Mouse (Mus musculus) heart, postnatal 0 days (tissue): ENCODE results near the gene Rabepk. TPM values are rescaled to one million over a fixed set of nuclear protein-coding genes. Genes with fewer than 3 reads are reported as not detected.

Experiments
- ATAC-seq: fragments of 200-750 bp; cut with Nextera tagmentation; 2 replicates; pipeline ENCODE4 v1.8.0; 2017; ENCODE audit warnings: low read depth, moderate number of reproducible peaks, moderate library complexity; ENCODE audit not compliant: insufficient read depth
- DNase-seq: peaks from one replicate; pipeline ENCODE4 v3.0.0-alpha.2; 2016; ENCODE audit warnings: low spot score
- H3K27ac ChIP-seq: fragments of 300-500 bp; sonication (generic); 2 replicates; pipeline ENCODE4 v1.5.1; 2014; ENCODE audit warnings: low read depth, mild to moderate bottlenecking
- H3K27me3 ChIP-seq: fragments of 300-500 bp; sonication (generic); 2 replicates; pipeline ENCODE4 v1.6.1; 2014; ENCODE audit warnings: low read length, mixed read lengths; ENCODE audit not compliant: control insufficient read depth, insufficient read depth
- H3K36me3 ChIP-seq: fragments of 300-500 bp; sonication (generic); replicated peaks from 2 replicates; pipeline ENCODE4 v1.6.1; 2014; ENCODE audit warnings: low read length, mixed read lengths; ENCODE audit not compliant: control insufficient read depth, insufficient read depth
- H3K4me1 ChIP-seq: fragments of 300-500 bp; sonication (generic); 2 replicates; pipeline ENCODE4 v1.6.1; 2014; ENCODE audit warnings: antibody characterized with exemption; ENCODE audit not compliant: control insufficient read depth, insufficient read depth
- H3K4me2 ChIP-seq: fragments of 300-500 bp; sonication (generic); 2 replicates; pipeline ENCODE4 v1.6.1; 2014; ENCODE audit warnings: low read depth, mild to moderate bottlenecking, low read length, moderate library complexity
- H3K4me3 ChIP-seq: fragments of 300-500 bp; sonication (generic); 2 replicates; pipeline ENCODE4 v1.5.1; 2014; ENCODE audit warnings: low read depth, low read length
- H3K9ac ChIP-seq: fragments of 300-500 bp; sonication (generic); replicated peaks from 2 replicates; pipeline ENCODE4 v1.6.1; 2014; ENCODE audit warnings: low read depth, low read length, mixed read lengths
- H3K9me3 ChIP-seq: fragments of 300-500 bp; sonication (generic); replicated peaks from 2 replicates; pipeline ENCODE4 v1.6.1; 2016; ENCODE audit warnings: low read length; ENCODE audit not compliant: control insufficient read depth
- CTCF ChIP-seq: IDR thresholded peaks from 2 replicates; pipeline ENCODE4 v1.5.1; 2016; ENCODE audit warnings: antibody characterized with exemption, control low read depth, low read depth
- EP300 ChIP-seq: IDR thresholded peaks from 2 replicates; pipeline ENCODE4 v1.6.1; 2016; ENCODE audit warnings: antibody characterized with exemption, low read depth
- WGBS: fragments of 180-500 bp; shearing (Covaris S2); extraction: QIAGEN DNeasy Blood & Tissue Kit; methylation state at CpG from one replicate; pipeline ENCODE4 v1.1.7; 2014; 5-methylcytosine and 5-hydroxymethylcytosine counted together
- polyA plus RNA-seq: library from polyadenylated mRNA; unstranded; fragments of >200 nt; fragmentation: Nextera tagmentation; extraction: Ambion mirVana; gene quantifications from 2 replicates; pipeline ENCODE4 v1.2.1, GENCODE M21; 2015
- total RNA-seq: library from RNA; depleted of rRNA; stranded (reverse); fragments of >200 nt; gene quantifications from 2 replicates; pipeline ENCODE4 v1.2.3, GENCODE M21; 2014; ENCODE audit warnings: low replicate concordance

The Rabepk gene
- total and polyA plus RNA-seq, 2 experiments from 2014 or later: 22.1 to 31.0 TPM

DNA sequence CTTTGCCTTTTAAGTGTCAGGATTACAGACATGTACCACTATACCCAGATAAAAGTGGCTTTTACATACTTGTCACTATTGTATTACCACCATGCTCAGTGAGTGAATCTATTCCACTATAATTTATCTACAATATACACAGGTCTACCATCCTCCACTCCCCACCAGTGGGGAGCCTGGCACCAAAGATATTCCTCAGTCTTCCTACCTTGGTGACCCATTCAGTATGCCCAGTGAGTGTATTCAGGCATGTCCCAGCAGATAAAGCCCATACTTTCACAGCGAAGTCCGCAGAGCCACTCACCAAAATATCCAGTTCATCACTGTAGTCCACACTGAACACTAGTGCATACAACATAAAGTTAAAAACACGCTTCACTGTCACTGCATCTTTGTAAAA, 11.1 kb upstream of the Rabepk start:
- no peak overlapping the region for H3K4me2 ChIP-seq
- H3K27ac ChIP-seq: no peak overlapping the region
- TF ChIP-seq EP300 (no peak), CTCF (no peak)
- no peaks in the 10 kb centered on the region for H3K27me3 ChIP-seq
- ATAC-seq: no peak
- DNase-seq: no peak
- no peak overlapping the region for H3K4me3 ChIP-seq
- H3K9ac ChIP-seq: no peak overlapping the region
- whole genome bisulfite sequencing: 91% methylated on average over 3 of the region's 3 CpGs
- H3K4me1 ChIP-seq: no peaks in the 10 kb centered on the region
- peaks cover 69% of the 10 kb centered on the region for H3K36me3 ChIP-seq
- no peaks in the 10 kb centered on the region for H3K9me3 ChIP-seq

DNA sequence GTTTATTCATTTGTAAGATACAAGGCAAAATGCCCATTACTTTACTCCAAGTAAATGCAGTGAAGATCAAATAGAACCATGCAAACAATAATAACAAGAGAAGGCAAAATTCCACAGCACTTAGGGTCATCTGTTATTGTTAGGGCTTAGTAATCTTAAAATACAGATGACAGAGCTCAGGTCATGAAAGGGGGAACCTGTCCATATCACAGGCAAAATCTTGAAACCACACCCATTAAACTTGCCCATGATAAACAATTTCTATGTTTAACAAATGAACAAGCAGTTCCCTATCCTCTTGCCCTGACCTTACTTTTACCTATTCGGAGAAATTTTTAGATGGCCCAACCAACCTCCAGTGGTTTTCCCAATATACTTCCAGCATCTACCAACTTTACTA, 9.9 kb upstream of the Rabepk start:
- Histone ChIP-seq H3K27ac (no peak overlapping the region), H3K4me1 (peaks cover 4% of the 10 kb centered on the region; the same call in 1 of the 2 replicates), H3K4me2 (no peak overlapping the region), H3K27me3 (no peaks in the 10 kb centered on the region), H3K36me3 (peaks cover 62% of the 10 kb centered on the region), H3K9me3 (no peaks in the 10 kb centered on the region), H3K9ac (no peak overlapping the region), H3K4me3 (no peak overlapping the region)
- no peak for TF ChIP-seq EP300
- no peak for TF ChIP-seq CTCF
- DNase-seq (no peak), ATAC-seq (no peak)
- 89% methylated on average over 1 of the region's 1 CpGs for WGBS

DNA sequence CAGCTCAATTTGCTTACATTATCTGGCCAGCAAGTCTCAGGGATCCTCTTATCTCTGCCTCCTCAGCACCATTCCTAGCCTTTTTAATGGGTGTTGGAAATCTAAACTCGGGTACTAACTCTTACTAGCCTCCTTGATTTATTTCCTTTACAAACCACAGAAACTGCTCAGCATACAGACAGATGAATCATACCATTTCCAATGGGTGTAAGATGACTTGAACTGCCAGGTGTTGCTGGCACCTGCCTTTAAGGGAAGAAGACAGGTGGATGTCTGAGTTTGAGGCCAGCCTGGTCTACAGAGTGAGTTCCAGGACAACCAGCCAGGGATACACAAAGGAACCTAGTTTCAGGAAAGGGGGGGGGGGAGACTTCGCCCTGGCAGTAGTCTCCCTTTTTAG, 8.3 kb upstream of the Rabepk start:
- Histone ChIP-seq H3K4me1 (peaks cover 15% of the 10 kb centered on the region), H3K9me3 (no peaks in the 10 kb centered on the region), H3K4me2 (no peak overlapping the region), H3K27me3 (no peaks in the 10 kb centered on the region), H3K36me3 (peaks cover 48% of the 10 kb centered on the region), H3K9ac (no peak overlapping the region), H3K4me3 (no peak overlapping the region), H3K27ac (no peak overlapping the region)
- 74% methylated on average over 2 of the region's 2 CpGs for WGBS
- ATAC-seq (no peak), DNase-seq (no peak)
- TF ChIP-seq CTCF (no peak), EP300 (no peak)

DNA sequence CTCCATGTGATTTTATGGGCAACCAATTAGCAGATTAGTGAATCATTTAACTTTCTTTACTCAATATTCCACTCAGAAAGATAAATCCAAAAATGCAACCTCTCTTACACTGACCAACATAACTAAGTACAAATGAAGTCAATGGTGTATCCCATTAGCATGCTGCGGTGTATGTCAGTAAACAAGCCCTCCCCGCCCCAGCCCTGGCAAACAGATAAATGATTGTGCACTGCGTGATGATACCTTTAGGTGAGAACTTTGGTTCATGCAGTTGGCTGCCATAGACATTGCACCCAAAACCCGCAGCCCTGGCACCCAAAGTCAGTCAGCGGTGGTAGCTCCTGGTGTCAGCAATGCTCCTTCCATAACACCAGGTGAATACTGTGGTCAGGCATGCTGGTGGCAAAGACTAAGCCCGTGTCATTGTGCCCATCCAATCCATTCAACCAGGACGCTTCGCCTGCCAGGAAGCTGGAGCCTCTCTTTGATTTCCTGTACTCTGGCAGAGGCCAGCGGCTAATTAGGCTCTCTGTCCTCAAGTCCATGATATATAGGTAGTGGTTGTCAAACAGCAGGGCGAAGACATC, 5.7 kb upstream of the Rabepk start:
- no peak overlapping the region for H3K4me2 ChIP-seq
- 84% methylated on average over 10 of the region's 10 CpGs for WGBS
- H3K27ac ChIP-seq: no peak overlapping the region
- DNase-seq (no peak), ATAC-seq (no peak)
- H3K4me3 ChIP-seq: no peak overlapping the region
- no peaks in the 10 kb centered on the region for H3K27me3 ChIP-seq
- peaks cover 16% of the 10 kb centered on the region for H3K4me1 ChIP-seq
- H3K9me3 ChIP-seq: no peaks in the 10 kb centered on the region
- H3K9ac ChIP-seq: no peak overlapping the region
- TF ChIP-seq CTCF: no peak
- TF ChIP-seq EP300: no peak
- H3K36me3 ChIP-seq: peaks cover 25% of the 10 kb centered on the region

DNA sequence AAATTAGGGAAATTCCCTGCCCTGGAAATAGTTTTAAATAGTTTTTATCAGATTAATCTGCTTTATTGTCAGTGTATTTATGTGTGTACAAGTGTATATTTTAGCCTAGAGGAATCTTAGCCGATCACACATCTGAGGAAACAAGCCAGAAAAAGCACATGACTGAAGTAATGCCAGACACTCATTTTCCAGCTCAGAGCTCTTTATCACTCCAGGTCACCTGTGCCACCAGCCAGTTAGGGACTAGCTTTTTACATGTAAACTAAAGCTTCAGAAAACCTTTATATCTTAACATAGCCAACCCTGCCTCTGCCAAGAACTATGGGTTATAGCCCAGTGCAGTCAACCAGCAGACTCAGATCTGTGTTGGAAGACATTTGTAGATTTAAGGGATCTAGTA, 5.1 kb upstream of the Rabepk start:
- Histone ChIP-seq H3K9ac (no peak overlapping the region), H3K4me3 (no peak overlapping the region), H3K27me3 (no peaks in the 10 kb centered on the region), H3K27ac (0 out of 2 replicates have a peak overlapping the region, but pooled peaks have one; percentile 15), H3K4me1 (peaks cover 21% of the 10 kb centered on the region), H3K36me3 (peaks cover 21% of the 10 kb centered on the region), H3K4me2 (no peak overlapping the region), H3K9me3 (no peaks in the 10 kb centered on the region)
- no peak for TF ChIP-seq EP300
- no peak for TF ChIP-seq CTCF
- ATAC-seq: no peak
- DNase-seq: no peak
- 18% methylated on average over 1 of the region's 1 CpGs for WGBS

DNA sequence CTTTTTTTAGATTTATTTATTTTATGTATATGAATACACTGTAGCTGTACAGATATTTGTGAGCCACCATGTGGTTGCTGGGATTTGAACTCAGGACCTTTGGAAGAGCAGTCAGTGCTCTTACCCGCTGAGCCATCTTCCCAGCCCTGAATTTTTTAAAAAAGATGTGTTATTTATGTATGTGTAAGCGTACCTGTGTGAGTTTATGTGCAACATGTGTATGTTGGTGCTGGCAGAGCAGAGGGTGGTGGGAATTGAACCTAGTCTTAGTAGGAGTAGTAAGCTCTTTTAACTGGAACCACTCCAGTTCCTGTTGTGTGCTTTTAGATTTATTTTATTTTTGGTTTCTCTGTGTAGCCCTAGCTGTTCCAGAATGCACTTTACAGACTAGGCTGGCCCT, 4.5 kb upstream of the Rabepk start:
- no peak overlapping the region for H3K9ac ChIP-seq
- H3K4me3 ChIP-seq: no peak overlapping the region
- peaks cover 23% of the 10 kb centered on the region for H3K4me1 ChIP-seq
- H3K27ac ChIP-seq: no peak overlapping the region
- H3K9me3 ChIP-seq: no peaks in the 10 kb centered on the region
- WGBS: 97% methylated on average over 2 of the region's 2 CpGs
- H3K36me3 ChIP-seq: peaks cover 16% of the 10 kb centered on the region
- no peak overlapping the region for H3K4me2 ChIP-seq
- DNase-seq (no peak), ATAC-seq (no peak)
- no peak for TF ChIP-seq CTCF
- no peak for TF ChIP-seq EP300
- no peaks in the 10 kb centered on the region for H3K27me3 ChIP-seq
